Mouse (Mus musculus) thymus, postnatal 10 days (tissue): ENCODE measurements around the gene Zfp830.

Experiments used
- DNase-seq, 2 experiments: peaks; one replicate each; pipeline ENCODE4 v3.0.0; 2021; ENCODE audit warnings: low spot score in 2 of 2

Gene Zfp830

GRCm38 (mm10) chr11:82763742-82764437 lies at the start of gene Zfp830, which contains the start of gene Cct6b:
Gene Zfp830 (plus strand): TSS chr11:82764345.
Gene Cct6b (minus strand): TSS chr11:82764321.
- DNase-seq, result peak; percentile 83 to 84

- no peak for DNase-seq
These were observed 44.9 kb upstream of the Zfp830 start for GRCm38 (mm10) chr11:82719294-82719693.

- DNase-seq, result no peak
These were observed 37.3 kb upstream of the Zfp830 start for GRCm38 (mm10) chr11:82726862-82727261.

- DNase-seq, result no peak
These were observed 29.9 kb upstream of the Zfp830 start for GRCm38 (mm10) chr11:82734227-82734626.

- DNase-seq, result no peak
These were observed 25.1 kb upstream of the Zfp830 start for GRCm38 (mm10) chr11:82739006-82739405.

DNA sequence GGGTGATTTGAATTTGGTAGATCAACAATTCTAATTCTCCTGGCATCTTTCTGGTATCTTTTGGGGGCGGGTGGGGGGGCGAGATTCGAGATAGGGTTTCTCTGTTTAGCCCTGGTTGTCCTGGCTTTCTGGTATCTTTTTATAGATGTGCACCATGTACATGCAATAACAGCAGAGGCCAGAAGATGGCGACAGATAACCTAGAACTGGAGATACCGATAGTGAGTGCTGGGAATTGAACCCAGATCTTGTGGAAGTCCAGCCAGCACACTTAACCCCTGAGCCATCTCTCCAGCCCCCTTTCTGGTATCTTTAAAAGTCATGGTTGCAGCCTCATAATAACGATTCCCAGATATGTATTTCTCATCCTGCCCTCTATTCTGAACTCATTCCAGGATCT lies 18.0 kb upstream of the Zfp830 start:
- peak; percentile 32 to 60 for DNase-seq

GRCm38 (mm10) chr11:82746857-82747366 lies 17.2 kb upstream of the Zfp830 start:
- DNase-seq, result peak; percentile 23 to 33

- DNase-seq, result no peak
These were observed 11.6 kb upstream of the Zfp830 start for GRCm38 (mm10) chr11:82752349-82753115.

DNA sequence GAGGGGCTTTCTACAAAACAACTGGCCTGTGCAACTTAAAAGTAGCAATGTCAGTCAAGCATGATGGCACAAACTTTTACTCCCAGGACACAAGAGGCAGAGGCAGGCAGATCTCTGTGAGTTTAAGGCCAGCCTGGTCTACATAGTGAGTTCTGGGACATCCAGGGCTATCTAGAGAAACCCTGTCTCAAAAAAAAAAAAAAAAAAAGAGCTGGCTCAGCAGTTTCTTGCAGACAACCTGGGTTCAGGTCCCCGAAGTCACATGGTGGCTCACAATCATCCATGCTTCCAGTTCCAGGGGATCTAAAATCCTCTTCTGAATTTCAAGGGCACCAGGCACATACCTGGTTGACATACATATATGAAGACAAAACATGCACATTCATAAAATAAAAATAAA lies 8.2 kb upstream of the Zfp830 start:
- no peak for DNase-seq

GRCm38 (mm10) chr11:82762286-82762829 lies 1.8 kb upstream of the Zfp830 start:
- DNase-seq, result no peak

DNA sequence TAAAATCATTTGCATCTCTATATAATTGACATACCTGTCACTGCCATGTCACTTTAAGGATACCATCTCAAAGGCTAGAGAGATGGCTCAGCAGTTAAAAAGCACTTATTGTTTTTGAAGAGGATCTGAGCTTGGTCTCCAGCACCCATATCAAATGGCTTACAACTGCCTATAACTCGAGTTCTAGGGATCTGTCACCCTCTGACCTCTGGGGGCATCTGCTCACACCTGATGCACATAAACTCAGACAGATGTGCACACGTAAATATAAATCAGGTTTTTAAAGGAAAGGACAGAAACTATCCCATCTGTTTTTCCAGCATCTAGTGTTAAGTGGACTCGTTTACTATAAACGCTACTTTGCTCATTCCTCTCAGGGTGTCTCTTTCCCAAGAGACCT lies 884 bp upstream of the Zfp830 start:
- DNase-seq, result no peak

DNA sequence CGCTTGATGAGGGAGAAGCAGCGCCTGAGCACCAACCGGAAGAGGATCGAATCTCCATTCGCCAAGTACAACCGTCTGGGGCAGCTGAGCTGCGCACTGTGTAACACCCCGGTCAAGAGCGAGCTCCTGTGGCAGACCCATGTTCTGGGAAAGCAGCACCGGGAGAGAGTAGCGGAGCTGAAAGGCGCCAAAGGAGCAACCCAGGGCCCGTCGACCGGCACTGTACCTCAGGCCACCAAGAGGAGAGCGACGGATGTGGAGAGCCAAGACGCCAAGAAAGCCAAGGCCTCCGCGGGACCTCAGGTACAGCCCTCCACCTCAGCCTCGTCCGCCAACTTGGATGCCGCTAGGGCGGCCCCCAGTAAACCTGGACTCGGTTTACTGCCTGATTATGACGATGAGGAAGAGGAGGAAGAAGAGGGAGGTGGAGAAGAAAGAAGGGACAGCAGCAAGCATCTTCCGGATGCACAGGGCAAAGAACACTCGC lies 336 bp downstream of the Zfp830 start:
- DNase-seq, result no peak

GRCm38 (mm10) chr11:82780134-82780533 lies 16.0 kb downstream of the Zfp830 start:
- DNase-seq, result no peak

DNA sequence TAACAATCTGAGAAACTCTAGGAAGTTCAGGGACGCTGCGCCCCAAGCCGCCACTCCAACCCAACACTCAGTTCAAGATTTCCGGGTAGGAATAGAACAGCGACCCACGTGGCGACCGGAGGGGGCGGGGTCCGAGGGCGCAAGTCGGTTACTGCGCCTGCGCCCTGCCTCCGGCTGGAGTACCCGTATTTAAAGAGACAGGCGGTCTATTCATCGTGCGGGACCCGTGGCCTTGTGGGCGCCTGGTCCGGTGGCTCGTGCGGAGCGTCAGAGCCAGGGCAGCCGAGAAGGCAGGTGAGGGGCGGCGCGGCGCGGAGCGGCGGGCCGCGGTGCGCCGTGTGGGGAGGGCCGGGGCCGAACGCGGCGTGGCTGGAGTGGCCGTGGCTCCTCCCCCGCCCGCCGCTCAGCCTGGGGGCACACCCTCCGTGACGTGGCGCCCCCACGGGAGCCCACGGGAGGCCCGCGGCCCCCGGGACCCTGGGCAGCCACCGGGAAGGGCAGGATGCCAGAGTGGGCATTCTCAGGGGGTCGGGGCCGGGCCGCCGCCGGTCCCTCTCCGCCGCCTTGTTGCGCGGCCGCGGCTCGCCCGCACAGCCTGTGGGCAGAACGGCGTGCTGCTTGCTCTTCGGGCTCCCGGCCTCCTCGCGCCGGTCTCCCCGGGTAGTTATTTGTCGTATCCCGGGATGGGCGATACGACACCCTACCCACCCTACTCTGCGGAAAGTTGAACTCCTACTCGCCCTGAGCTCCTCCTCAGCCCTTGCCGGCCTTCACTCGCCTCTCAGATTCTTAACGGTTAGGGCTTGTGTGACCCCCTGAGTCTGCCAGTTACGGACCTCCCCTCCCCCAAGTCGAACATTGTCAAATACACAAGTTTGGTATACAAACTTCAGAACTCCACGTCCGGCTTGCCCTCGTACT lies 17.1 kb downstream of the Zfp830 start, which contains the start of gene Lig3:
Gene Lig3 (plus strand): TSS at position 126 of the 921 bp plus-strand sequence.
- peak; percentile 89 to 95 for DNase-seq

GRCm38 (mm10) chr11:82782197-82782596 lies 18.1 kb downstream of the Zfp830 start:
- DNase-seq, result no peak

GRCm38 (mm10) chr11:82783453-82783852 lies 19.3 kb downstream of the Zfp830 start:
- no peak for DNase-seq

DNA sequence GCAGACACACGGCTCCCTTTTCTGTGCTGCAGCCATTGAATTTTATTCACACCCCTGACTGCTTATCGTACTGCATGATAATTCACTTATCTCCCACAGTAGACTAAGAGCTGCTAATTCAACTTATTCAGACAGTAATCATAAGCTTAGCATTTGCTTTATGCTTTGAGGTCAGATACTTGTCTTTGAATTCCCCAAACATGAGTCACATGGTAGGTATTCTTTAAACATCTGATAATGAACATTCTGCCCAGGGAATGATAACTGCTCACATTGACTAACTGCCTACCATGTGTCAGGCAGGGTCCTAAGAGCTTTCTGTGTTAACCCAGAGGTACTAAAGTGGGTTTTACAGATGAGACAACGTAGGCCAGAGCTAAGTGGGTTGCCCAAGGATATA lies 42.5 kb downstream of the Zfp830 start:
- DNase-seq, result no peak

DNA sequence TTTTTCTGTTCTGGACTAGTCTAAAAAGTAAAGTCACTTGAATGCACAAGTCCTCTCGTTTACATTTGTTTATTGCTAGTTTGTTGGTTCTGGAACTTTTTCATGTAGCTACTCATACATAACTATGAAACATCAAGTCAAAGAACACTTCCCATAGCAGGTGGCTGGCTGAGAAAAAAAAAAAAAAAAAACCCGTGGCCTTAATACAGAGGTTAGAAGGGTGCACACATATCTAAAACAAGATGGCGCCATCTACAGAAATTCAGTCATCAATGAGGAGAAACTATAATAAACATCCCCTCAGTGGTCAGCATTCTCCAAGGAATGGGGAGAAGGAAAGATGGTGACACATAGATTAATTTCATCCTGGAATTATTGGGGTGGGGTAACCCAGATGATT lies 43.2 kb downstream of the Zfp830 start:
- DNase-seq, result no peak

DNA sequence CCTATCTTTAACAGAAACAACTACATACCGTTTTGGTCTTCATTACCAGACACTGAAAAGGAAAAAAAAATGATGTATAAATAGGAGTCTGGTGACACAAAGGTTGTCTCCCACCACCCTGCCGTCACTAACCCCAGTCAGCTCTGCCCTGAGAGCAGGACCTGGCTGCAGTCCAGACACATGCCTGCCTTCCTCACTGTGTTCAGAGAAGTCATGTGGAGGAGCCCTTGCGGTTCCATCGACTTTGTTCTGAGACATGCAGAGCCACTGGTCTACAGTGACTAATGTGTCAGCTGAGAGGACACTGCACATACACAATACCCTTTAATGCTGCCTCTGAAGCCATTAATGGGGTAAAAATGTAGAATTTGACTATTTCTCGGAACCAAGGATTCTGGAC lies 44.3 kb downstream of the Zfp830 start:
- no peak for DNase-seq
